Comparison of ENCODE assay signal across 26 mouse cellular contexts in genomic region chr6:94841881-94842280, GRCm38 (mm10).
DNase-seq lines count a peak whose midpoint lies in the region; ATAC-seq lines count a peak whose summit lies in the region.
"Had no signal": no experiment of that assay in that cellular context is flagged by ENCODE, and none has a peak within 500 bp of the region (broad histone marks: within the 10 kb centered on the region; RNA-seq: fewer than 3 reads in every experiment).

No protein-coding gene starts in this region.

- H3K9ac ChIP-seq in kidney, embryonic 15.5 days = no peak overlapping the region
- H3K9ac ChIP-seq: embryonic facial prominence, embryonic 13.5 days; embryonic facial prominence, embryonic 15.5 days; forebrain, embryonic 12.5 days had no signal

- intact Hi-C loops in heart, postnatal 10 days (cut with DNase I) = no loop called here

- no peak overlapping the region for H3K27ac ChIP-seq in kidney, embryonic 15.5 days
- H3K27ac ChIP-seq: embryonic facial prominence, embryonic 13.5 days; embryonic facial prominence, embryonic 15.5 days; forebrain, embryonic 10.5 days; forebrain, embryonic 12.5 days had no signal

- no peak overlapping the region for H3K4me3 ChIP-seq in kidney, embryonic 15.5 days (replicated peaks)
- H3K4me3 ChIP-seq: embryonic facial prominence, embryonic 13.5 days; embryonic facial prominence, embryonic 15.5 days; erythroblast, embryonic 14.5 days; forebrain, embryonic 10.5 days; forebrain, embryonic 12.5 days had no signal

- H3K36me3 ChIP-seq in kidney, embryonic 15.5 days = no peaks in the 10 kb centered on the region
- H3K36me3 ChIP-seq: embryonic facial prominence, embryonic 13.5 days; embryonic facial prominence, embryonic 15.5 days; forebrain, embryonic 10.5 days; forebrain, embryonic 12.5 days; G1E had no signal

- WGBS in kidney, embryonic 15.5 days = 58% methylated on average over 5 of the region's 5 CpGs

- H3K4me1 ChIP-seq in kidney, embryonic 15.5 days = no peaks in the 10 kb centered on the region
- H3K4me1 ChIP-seq: embryonic facial prominence, embryonic 15.5 days; forebrain, embryonic 12.5 days had no signal

- H3K27me3 ChIP-seq in kidney, embryonic 15.5 days = no peaks in the 10 kb centered on the region
- H3K27me3 ChIP-seq: embryonic facial prominence, embryonic 15.5 days; forebrain, embryonic 12.5 days; Patski had no signal

- H3K9me3 ChIP-seq in kidney, embryonic 15.5 days (replicated peaks) = no peaks in the 10 kb centered on the region
- H3K9me3 ChIP-seq: embryonic facial prominence, embryonic 13.5 days; embryonic facial prominence, embryonic 15.5 days; forebrain, embryonic 10.5 days; forebrain, embryonic 12.5 days; G1E had no signal

- ATAC-seq in kidney, embryonic 15.5 days (replicated peaks; ENCODE audit: low FRiP score) = no peak
- ATAC-seq: CD4-positive, CD25-positive, alpha-beta regulatory T cell, adult 4 months; forebrain, embryonic 14.5 days; forebrain, embryonic 16.5 days; Patski had no signal

- H3K4me2 ChIP-seq in kidney, embryonic 15.5 days = no peak overlapping the region
- H3K4me2 ChIP-seq: embryonic facial prominence, embryonic 13.5 days; embryonic facial prominence, embryonic 15.5 days; forebrain, embryonic 12.5 days had no signal

- peak; percentile 19 for DNase-seq in heart, adult 11 months
- DNase-seq in heart, postnatal 10 days = no peak
- DNase-seq in ES-CJ7 (ENCODE audit: low read depth, low spot score) (peak; percentile 9), ZHBTc4 (ENCODE audit: low read depth, low spot score) (peak; percentile 53)
- DNase-seq: adrenal gland, adult 2 months; adrenal gland, postnatal 10 days; adrenal gland, postnatal 25 days; B cell, adult 2 months; cerebellum, adult 11 months; cerebellum, adult 18-20 months; cerebellum, adult 8-10 months; cerebellum, adult 9-11 months; cerebellum, postnatal 14 days; cerebellum, postnatal 36 days; embryo, embryonic 11 days had no signal

Comparison
In these comparisons a context has a peak if more than half of its experiments do, and no peak if none do; other contexts are left out.
1. DNase-seq: peak in heart, adult 11 months (single experiment), ES-CJ7 (single experiment) and ZHBTc4 (single experiment); none in heart, postnatal 10 days (0 of 2).